Mouse (Mus musculus) stomach, embryonic 14.5 days (tissue): ENCODE results near the gene Spcs2. TPM values are rescaled to one million over a fixed set of nuclear protein-coding genes. Genes with fewer than 3 reads are reported as not detected.

ENCODE experiments used
- ATAC-seq: fragments of 200-750 bp; cut with Nextera tagmentation; 2 replicates; pipeline ENCODE4 v1.8.0; 2017; ENCODE audit warnings: low read depth, moderate TSS enrichment; ENCODE audit not compliant: insufficient number of reproducible peaks, insufficient read depth, low FRiP score
- H3K27ac ChIP-seq: fragments of 300-500 bp; sonication (generic); 2 replicates; pipeline ENCODE4 v1.5.1; 2014; ENCODE audit warnings: mild to moderate bottlenecking, low read length, moderate library complexity, mixed read lengths
- H3K27me3 ChIP-seq: fragments of 300-500 bp; sonication (generic); 2 replicates; pipeline ENCODE4 v1.6.1; 2014; ENCODE audit warnings: low read length, control low read depth, mixed read lengths; ENCODE audit not compliant: control insufficient read depth, insufficient read depth
- H3K36me3 ChIP-seq: fragments of 300-500 bp; sonication (generic); 2 replicates; pipeline ENCODE4 v1.6.1; 2014; ENCODE audit warnings: mild to moderate bottlenecking, control low read depth, low read length, moderate library complexity, mixed read lengths; ENCODE audit not compliant: control insufficient read depth, insufficient read depth
- H3K4me1 ChIP-seq: fragments of 300-500 bp; sonication (generic); 2 replicates; pipeline ENCODE4 v1.6.1; 2014; ENCODE audit warnings: low read length, control low read depth, mixed read lengths; ENCODE audit not compliant: control insufficient read depth, insufficient read depth
- H3K4me2 ChIP-seq: fragments of 300-500 bp; sonication (generic); replicated peaks from 2 replicates; pipeline ENCODE4 v1.6.1; 2014; ENCODE audit warnings: low read depth, low read length, control low read depth
- H3K4me3 ChIP-seq: fragments of 300-500 bp; sonication (generic); 2 replicates; pipeline ENCODE4 v1.5.1; 2014; ENCODE audit warnings: low read depth, low read length, control low read depth
- H3K9ac ChIP-seq: fragments of 300-500 bp; sonication (generic); replicated peaks from 2 replicates; pipeline ENCODE4 v1.6.1; 2014; ENCODE audit warnings: low read depth, mild to moderate bottlenecking, control low read depth, low read length, moderate library complexity, mixed read lengths
- H3K9me3 ChIP-seq: fragments of 300-500 bp; sonication (generic); 2 replicates; pipeline ENCODE4 v1.6.1; 2016; ENCODE audit warnings: low read depth, low read length, control low read depth; ENCODE audit not compliant: control insufficient read depth
- WGBS: fragments of 180-500 bp; shearing (Covaris S2); extraction: QIAGEN DNeasy Blood & Tissue Kit; methylation state at CpG from one replicate; pipeline ENCODE4 v1.1.7; 2014; 5-methylcytosine and 5-hydroxymethylcytosine counted together
- polyA plus RNA-seq: library from polyadenylated mRNA; unstranded; fragments of >200 nt; fragmentation: Nextera tagmentation; extraction: Ambion mirVana; gene quantifications from 2 replicates; pipeline ENCODE4 v1.2.1, GENCODE M21; 2014

Spcs2 gene
- 287 and 322 TPM in 2 replicates for polyA plus RNA-seq

DNA sequence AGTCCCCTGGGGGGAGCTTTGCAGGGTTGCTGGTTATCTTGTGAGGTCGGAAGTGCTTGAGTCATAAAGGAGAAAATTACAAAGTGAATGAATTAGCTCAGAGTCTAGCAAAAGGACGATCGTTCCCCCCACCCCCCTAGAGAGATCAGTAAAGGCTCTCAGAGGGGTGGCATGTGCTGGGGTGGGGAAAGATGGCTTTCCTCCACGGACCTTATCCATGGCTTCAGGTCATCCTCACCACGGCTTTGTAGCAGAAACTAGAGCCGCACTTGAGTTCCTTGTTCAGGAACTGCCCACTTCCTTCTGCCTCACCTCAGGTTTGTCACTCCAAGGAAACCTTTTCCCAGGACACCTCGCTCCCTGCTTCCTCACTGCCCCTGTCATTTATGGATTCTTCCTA lies at the start of gene Spcs2:
Gene Spcs2 (minus strand): TSS at position 101 of the 400 bp plus-strand sequence.
- Histone ChIP-seq H3K27ac (no peak within 1 kb of the TSS), H3K4me3 (no peak within 1 kb of the TSS), H3K9ac (no peak within 1 kb of the TSS), H3K27me3 (no peaks in the 10 kb centered on the region), H3K36me3 (no peaks in the 10 kb centered on the region), H3K4me1 (no peaks in the 10 kb centered on the region), H3K9me3 (no peaks in the 10 kb centered on the region), H3K4me2 (no peak within 1 kb of the TSS)
- no peak for ATAC-seq
- 54% methylated on average over 7 of the region's 7 CpGs for WGBS

DNA sequence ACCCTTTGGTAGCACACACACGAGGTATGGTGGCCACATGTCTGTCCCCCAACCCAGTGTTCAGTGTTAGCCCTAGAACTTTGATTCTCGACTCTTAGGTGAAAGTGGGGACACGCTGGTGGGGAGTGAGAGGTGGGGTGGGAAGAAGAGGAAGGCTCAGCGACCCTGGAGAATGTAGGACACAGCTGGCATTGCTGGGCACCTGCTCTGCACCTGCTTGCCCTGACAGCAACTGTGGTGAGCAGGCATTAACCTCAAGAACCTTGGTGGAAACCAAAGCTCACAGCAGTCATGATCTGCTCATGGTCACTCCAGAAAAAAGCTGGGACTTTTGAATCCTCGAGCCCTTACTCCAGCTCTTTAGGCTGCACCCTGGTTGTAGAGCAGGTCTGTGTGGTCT lies 47.8 kb upstream of the Spcs2 start:
- WGBS: 79% methylated on average over 5 of the region's 5 CpGs
- Histone ChIP-seq H3K4me2 (no peak overlapping the region), H3K9ac (no peak overlapping the region), H3K4me3 (no peak overlapping the region), H3K4me1 (no peaks in the 10 kb centered on the region), H3K36me3 (no peaks in the 10 kb centered on the region), H3K9me3 (no peaks in the 10 kb centered on the region), H3K27me3 (no peaks in the 10 kb centered on the region), H3K27ac (no peak overlapping the region)
- no peak for ATAC-seq

DNA sequence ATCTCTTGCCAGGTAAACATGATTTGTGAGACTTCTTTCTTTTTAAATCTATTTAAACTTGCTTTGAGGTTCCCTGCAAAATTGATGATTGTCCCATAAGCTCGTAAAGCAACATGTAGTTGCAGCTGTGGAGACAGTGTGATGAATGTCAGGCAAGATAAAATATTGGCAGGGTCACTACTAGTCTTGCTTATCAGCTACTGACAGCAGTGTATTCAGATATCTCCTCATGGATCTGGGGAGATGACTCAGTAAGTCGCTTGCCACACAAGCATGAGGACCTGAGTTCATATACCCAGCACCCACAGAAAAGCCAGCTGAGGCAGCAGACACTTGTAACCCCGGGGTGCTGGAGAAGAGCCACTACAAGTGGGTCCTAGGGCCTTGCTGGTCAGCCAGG lies 44.2 kb upstream of the Spcs2 start:
- no peaks in the 10 kb centered on the region for H3K36me3 ChIP-seq
- H3K4me3 ChIP-seq: no peak overlapping the region
- no peaks in the 10 kb centered on the region for H3K9me3 ChIP-seq
- no peak overlapping the region for H3K27ac ChIP-seq
- 56% methylated on average over 3 of the region's 3 CpGs for WGBS
- no peaks in the 10 kb centered on the region for H3K27me3 ChIP-seq
- no peaks in the 10 kb centered on the region for H3K4me1 ChIP-seq
- ATAC-seq: no peak
- no peak overlapping the region for H3K9ac ChIP-seq
- no peak overlapping the region for H3K4me2 ChIP-seq

DNA sequence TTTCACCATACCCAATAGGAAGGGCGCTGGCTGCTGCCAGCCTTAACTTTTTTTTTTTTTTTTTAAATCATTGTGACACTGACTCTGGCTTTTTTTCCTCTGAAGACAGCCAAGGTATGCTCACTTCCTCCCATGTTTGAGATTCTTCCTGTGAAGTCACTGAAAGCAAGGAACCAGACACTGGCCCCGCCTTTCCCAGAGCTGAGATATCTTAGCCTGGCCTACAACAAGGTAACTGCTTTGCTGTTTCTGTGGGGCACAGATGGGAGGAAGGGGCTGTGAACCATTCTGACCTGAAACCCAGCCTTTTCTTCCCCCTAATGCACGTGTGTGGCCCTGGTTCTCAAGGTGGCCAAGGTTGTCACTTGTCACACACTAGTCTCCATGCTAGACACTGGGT lies 43.1 kb upstream of the Spcs2 start:
- Histone ChIP-seq H3K4me1 (no peaks in the 10 kb centered on the region), H3K9ac (no peak overlapping the region), H3K4me2 (no peak overlapping the region), H3K36me3 (no peaks in the 10 kb centered on the region), H3K4me3 (no peak overlapping the region), H3K9me3 (no peaks in the 10 kb centered on the region), H3K27me3 (no peaks in the 10 kb centered on the region), H3K27ac (no peak overlapping the region)
- ATAC-seq: no peak
- WGBS: 89% methylated on average over 3 of the region's 3 CpGs

DNA sequence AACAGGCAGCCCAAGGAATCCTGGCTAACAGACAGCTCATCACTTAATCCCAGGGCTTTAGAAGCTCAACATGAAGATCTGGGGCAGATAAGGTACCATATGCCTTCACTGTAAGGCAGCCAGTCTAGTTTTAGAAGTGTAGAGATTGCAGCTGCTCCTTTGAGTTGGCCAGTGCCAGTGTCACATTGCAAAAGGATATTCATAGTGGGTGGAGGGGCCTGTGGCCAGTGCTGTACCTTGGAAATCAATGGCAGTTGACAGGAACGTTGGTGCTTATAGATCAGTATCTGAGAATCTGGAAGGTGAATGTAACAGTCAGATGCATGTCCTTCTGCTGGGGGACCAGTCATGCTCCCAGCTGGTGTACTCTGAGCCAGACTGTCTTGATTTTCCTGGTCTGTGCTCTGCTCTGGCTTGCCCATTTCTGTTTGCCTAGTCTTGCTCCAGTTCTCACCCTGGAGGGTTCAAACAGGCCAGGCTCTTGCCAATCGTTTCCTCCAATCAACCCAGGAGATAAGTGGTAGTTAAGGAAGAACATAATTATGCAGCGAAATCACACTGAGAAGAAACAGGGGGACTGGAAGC lies 41.3 kb upstream of the Spcs2 start:
- Histone ChIP-seq H3K9ac (no peak overlapping the region), H3K4me3 (no peak overlapping the region), H3K9me3 (no peaks in the 10 kb centered on the region), H3K36me3 (no peaks in the 10 kb centered on the region), H3K4me2 (no peak overlapping the region), H3K27me3 (no peaks in the 10 kb centered on the region), H3K4me1 (no peaks in the 10 kb centered on the region), H3K27ac (no peak overlapping the region)
- ATAC-seq: no peak
- WGBS: 44% methylated on average over 3 of the region's 3 CpGs

DNA sequence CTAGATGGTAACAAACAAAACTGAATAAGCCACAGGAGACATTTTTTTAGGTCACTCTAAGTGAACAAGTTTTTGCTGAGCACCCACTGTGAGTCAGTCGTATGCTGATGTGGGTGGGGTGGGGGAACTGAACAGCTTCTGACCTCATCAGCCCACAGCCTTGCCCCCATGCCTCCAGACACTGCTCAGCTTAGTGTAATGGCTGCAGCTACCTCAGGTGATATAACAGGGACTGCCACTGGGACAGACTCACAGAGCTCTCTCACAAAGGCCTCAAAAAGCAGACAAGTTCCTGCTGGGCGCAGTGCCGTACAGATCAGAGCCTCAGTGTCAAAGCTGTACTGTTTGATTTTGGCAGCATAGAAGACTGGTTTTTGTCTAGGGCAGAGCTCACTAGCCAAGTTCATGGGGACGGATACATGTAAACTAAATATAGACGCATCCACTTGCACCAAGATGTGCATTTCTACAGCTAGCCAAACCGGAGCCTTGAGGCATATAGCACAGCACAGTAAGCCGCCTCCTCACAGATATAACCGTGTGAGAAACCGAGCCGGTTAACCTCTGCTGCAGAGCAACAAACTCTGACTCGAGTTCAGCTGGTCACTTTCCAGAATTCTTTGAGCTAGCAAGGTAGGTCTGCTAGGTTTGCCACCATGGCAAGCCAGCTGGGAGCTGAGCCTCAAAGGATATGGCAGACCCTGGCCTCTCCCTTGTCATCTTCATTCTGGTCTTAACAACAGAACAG lies 39.8 kb upstream of the Spcs2 start:
- no peak for ATAC-seq

DNA sequence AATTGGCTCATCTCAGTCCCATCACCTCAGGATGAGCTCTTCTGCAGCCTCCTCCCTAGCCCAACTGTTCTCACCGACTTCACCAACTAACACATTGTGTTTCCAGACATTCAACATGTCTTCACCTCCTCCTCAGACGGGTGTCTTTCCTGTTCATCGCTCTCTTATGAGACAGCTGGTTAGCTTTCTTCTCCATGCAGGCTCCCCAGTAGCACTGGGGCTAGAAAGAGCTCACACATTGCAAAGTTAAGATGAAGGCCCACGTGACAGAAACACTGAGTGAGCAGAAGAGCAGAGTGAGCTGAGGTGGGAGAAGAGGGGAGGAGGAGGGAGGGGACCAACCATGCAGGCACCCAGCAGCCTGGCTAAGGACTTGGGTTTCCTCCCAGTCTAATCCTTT lies 38.9 kb upstream of the Spcs2 start:
- no peaks in the 10 kb centered on the region for H3K27me3 ChIP-seq
- no peak overlapping the region for H3K4me3 ChIP-seq
- H3K36me3 ChIP-seq: no peaks in the 10 kb centered on the region
- WGBS: 63% methylated on average over 4 of the region's 4 CpGs
- no peak for ATAC-seq
- no peaks in the 10 kb centered on the region for H3K9me3 ChIP-seq
- no peak overlapping the region for H3K27ac ChIP-seq
- no peak overlapping the region for H3K4me2 ChIP-seq
- H3K4me1 ChIP-seq: no peaks in the 10 kb centered on the region
- no peak overlapping the region for H3K9ac ChIP-seq

More for the DNA sequence above, 39.8 kb upstream of the Spcs2 start:
- Histone ChIP-seq H3K27me3 (no peaks in the 10 kb centered on the region), H3K4me1 (no peaks in the 10 kb centered on the region), H3K4me3 (no peak overlapping the region), H3K27ac (no peak overlapping the region), H3K36me3 (no peaks in the 10 kb centered on the region), H3K9ac (no peak overlapping the region), H3K4me2 (no peak overlapping the region), H3K9me3 (no peaks in the 10 kb centered on the region)
- WGBS: 84% methylated on average over 11 of the region's 11 CpGs

DNA sequence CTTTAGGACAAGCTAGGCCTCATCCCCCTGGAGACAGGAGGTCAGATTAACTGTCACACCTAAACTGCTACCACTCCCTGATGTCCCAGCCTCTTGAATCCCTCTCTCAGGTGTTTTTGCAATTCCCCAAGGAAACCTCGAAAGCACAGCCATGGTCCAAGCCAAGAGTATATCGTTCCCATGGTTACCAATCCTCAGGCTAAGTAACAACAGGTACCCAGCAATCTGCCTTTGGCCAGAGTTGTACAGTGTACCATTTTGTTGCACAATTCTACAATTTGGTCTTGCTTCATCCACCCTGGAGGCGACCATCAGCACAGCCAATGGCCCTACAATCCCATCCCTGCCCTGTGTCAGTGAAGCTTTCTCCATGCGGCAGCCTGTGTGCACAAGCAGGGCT lies 33.6 kb upstream of the Spcs2 start:
- H3K9ac ChIP-seq: no peak overlapping the region
- no peak overlapping the region for H3K27ac ChIP-seq
- H3K27me3 ChIP-seq: no peaks in the 10 kb centered on the region
- H3K9me3 ChIP-seq: no peaks in the 10 kb centered on the region
- no peak for ATAC-seq
- no peak overlapping the region for H3K4me2 ChIP-seq
- no peak overlapping the region for H3K4me3 ChIP-seq
- WGBS: 82% methylated on average over 4 of the region's 4 CpGs
- H3K4me1 ChIP-seq: no peaks in the 10 kb centered on the region
- H3K36me3 ChIP-seq: no peaks in the 10 kb centered on the region

DNA sequence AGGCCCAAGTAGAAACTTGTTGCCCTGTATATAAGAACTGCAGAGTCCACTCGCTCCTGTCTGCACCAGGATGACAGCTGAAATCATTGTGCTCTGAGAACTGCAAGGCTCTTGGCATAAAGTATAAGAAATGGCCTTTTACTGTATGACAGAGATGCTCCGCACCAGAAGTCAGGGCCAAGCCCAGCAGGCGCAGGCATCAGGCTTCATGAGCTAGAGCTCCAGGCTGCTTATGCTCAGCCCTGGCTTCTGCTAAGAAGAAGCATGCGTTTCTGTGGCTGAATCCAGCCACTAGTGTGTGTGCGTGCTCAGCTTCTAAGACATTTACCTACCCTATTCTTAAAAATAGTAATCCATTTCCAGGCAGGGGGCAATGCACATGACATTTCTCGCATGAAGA lies 31.2 kb upstream of the Spcs2 start:
- WGBS: 74% methylated on average over 6 of the region's 6 CpGs
- Histone ChIP-seq H3K4me2 (no peak overlapping the region), H3K4me3 (no peak overlapping the region), H3K27ac (no peak overlapping the region), H3K9me3 (no peaks in the 10 kb centered on the region), H3K4me1 (no peaks in the 10 kb centered on the region), H3K9ac (no peak overlapping the region), H3K36me3 (no peaks in the 10 kb centered on the region), H3K27me3 (no peaks in the 10 kb centered on the region)
- no peak for ATAC-seq
